Mouse (Mus musculus) frontal cortex, postnatal 25 days (tissue): ENCODE data around the gene Tnfrsf13c.

ENCODE experiments used
- DNase-seq, 2 experiments: peaks; one replicate each; pipeline ENCODE4 v3.0.0; 2022; ENCODE audit warnings: low spot score in 2 of 2

The Tnfrsf13c gene

DNA sequence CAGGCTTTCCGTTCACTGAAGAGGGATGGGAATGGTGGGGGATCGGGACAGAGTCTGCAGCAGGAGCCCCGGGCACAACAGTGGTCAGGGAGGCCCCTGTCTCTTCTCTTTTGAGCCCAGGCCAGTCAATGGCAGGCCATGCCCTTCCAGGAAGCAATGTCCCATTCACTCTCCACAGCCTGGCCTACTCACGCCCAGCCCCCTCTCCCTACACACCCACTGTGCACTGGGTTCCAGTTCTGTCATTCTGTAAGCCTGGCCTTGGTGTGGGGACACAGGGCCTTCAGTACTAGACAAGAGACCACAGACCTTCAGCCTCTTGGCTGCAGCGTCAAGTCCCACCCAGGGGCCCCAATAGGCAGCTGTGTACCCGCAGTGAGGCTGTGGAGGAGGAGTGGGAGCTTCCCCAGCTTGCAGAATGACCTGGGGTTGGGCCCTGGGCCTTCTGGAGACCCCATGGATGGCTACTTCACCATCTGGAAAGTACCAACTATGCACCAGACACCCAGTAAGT lies 6.0 kb upstream of the Tnfrsf13c start:
- no peak for DNase-seq

DNA sequence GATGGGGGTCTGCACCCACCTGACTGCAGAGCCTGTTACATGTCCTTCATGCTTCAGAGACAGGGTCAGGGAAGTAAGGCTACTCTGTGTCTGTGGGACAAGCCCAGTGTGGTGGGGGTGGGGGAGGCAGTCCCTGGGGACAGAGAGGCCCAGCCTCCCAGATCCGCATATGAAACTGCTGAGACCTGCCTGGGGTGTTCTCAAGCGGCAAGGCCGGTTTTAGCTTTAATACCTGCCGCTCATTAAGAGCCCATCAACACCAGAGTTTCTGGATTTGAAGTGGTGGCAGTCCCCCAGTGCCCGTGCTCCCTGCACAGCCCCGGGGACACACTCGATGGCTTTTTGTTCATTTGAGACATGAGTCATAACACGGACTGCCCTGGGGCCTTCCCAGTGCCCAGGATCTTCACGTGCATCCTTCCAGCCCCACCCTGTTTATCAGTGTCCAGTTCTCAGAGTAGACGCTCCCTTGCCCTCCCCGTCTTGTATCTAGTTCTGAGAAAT lies 5.4 kb upstream of the Tnfrsf13c start:
- no peak for DNase-seq

DNA sequence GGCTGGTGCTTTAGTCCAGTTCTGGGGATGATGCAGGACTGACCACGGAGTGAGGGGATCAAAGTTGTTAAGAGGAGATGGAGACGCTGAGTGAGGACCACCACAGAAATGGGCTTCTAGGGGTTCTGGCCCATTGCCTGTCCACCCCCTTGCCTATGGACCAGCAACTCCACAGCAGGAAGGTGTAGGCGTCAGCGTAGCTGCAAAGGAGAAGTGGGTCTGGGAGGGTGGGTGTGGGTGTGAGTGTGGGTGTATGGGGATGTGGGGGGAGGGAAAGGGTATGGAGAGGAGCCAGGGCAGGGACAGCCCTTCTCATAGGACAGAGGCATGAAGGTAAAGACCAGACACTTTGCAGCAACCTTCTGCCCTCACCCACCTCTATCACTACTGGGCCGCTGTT lies 1.6 kb upstream of the Tnfrsf13c start:
- no peak for DNase-seq

DNA sequence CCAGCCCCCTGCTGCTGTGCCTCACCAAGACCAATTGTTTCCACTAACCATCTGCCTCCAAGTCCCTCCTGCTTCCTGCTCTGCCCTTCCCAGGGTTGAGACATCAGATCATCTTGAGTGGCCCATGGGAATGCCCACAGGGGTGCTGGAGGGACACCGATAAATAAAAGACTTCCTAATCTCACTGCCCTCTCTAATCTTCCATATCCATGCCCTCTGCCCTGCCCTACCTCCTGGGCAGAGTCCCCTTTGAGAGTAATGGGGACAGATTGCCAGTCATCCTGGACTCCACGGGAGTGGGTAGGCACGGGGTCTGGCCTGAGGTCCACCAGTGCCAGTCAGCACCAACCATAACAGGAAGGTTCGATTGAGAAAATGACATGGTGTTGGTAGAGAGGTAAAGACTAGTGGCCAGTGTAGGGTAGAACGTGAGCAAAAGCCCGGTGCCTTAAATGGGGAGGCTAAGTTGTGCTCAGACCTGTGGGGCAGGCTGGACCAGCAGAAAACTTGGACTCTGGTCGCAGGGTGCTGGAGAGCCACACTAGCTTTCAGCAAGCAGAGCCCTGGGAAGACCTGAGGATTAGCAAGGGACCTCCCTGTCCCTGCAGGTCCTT lies 540 bp upstream of the Tnfrsf13c start:
- no peak for DNase-seq

DNA sequence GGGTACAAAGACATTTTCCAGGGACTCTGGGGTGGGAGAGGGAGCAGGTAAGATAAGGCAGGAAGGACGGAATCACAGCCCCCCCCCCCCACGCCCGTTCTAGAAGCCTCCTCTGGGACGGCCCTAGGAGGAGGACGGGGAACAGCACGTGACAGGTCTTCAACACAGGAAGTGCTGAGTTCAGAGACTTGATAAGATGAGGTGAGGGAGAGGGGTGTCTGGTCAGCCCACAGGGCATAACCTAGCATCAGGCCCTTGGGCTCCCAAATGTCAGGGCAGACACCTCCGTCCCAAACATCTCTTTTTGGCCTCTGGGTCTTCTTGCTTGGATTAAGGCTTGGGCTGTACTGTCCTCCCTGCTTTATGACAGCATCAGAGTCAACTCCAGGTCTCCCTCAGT lies 918 bp downstream of the Tnfrsf13c start:
- DNase-seq, result no peak

DNA sequence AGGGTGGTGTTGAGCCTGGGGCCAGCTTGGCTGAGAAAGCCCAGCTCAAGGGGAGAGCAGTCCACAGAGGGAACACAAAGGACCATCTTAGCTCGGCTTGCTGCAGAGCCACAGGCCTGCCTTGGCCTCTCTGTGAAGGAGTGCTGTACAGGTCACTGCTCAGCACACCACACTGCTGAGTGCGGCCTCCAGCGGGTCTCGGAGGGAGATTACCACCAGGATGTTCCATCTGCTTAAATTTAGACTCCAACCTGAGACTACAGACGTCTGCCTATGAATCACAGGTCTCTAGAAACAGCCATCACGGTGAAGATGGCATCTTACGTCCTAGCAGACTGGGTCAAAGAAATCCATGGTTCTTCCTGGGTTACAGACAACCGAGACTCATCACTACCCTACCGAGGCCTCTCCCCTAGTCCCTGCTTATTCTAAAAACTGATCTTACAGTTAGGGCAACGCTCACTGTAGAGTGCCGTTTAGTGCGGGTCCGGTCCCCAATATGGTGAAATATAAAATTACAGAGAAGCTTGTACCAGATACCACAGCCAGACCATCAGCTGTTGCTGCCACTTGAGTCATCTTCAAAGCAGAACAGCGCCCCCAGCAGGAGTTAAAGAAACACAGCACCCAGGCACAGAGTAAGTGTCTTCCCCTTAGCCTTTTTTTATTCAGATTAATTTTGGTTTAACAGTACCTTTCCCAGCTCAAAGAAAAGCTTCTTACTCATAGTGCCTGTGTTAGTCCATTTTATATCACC lies 2.9 kb downstream of the Tnfrsf13c start:
- DNase-seq, result no peak

DNA sequence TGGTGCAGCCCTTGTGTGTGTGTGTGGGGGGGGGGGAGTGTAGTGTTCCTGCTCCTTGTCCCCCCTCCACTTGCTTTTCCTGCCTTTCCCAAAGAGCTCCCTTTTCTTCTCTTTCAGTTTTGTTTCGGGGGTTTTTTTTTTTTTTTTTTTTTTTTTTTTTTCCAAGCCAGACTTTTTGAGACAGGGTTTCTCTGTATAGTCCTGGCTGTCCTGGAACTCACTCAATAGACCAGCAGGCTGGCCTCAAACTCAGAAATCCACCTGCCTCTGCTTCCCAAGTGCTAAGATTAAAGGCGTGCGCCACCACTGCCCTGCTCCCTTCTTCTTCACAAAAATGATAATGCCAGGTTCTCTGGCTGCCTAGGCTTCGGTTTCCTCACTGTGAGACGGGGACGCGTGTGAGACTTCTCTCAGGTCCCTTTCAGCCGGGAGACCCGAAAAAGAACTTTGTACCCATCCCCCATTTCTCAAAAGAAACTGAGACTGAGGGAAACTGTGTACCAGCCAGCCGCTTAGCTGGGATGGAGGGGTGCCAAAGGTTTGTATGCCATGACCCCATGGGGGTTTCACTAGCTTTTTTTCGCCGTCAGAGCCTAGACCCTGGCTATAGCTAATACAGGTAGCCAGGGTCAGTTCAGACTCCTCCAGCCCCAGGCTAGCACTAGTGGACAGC lies 4.0 kb downstream of the Tnfrsf13c start:
- DNase-seq, result no peak

DNA sequence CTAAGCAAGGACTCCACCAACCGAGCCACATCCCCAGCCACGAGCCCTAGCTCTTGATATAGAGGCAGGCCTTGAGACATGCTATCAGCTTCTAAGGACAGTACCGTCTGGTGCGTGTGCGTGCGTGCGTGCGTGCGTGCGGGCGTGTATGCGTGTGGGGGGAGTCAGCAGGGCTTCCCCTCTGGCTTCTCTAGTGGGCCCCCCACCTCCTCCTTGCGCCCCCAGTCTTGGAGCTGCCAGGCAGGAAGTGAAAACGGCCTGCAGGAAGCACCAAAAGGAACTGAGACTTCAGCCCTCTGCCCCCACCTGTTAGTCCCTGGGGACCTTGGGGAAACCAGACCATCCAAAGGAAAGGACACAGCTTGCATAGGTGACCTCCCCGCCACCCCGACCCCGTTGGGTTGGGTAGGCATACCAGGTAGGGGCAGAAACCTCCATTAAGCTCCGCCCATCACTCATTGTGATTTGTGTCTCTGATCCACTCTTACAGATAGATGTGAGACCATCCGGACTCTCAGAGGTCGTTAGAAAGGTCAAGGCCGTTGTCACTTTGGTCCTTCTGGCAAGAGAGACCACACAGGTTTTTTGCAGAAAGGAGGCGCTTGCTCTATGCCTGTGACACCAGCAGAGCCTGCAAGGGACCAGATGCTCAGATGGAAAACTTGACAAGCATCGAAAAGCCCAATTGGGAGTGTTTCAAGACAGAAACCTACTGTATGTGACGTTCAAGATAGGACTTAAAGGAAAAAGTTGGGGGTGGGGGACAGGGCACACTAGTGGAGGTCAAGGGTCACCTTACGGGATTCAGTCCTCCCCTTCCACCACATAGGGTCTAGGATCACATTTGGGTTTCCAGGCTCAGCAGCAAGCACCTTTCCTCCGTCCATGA lies 5.1 kb downstream of the Tnfrsf13c start:
- no peak for DNase-seq

DNA sequence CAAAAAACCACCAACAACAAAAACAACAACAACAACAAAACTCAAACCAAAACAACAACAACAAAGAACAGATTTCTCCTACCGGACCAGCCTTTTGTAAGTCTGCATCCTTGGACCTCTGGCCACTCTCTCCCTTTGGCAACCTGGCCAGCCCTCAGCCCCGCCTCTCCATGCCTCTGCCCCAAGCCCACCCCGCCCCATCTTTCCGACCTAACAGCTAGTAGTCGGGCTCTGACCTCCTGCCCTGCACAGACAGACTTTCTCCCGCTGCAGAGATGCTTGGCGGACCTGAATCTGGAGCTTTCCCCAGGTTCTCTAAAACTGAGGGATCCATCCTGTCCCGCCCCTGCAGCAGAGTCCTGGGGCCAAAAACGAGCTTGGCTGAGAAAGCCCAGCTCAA lies 6.2 kb downstream of the Tnfrsf13c start:
- DNase-seq, result no peak

DNA sequence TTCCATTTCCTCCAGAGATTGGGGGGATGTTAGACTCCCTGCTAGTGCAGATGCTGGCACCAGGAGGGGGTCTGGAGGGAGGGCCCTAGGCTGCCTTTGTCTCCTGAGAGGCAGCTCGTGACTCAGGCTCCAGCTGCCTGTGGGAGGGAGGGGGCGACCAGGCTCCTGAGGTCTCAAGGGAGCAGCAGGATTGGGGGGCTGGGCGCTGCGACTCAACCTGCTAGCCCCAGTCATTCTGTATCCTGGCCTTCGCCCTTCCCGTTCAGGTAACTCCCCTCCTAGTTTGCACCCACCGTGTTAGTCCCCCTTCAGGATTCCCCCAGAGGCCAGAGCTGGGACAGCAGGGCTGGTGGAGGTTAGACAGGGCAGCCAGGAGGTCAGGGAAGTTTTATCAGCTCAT lies 7.1 kb downstream of the Tnfrsf13c start:
- no peak for DNase-seq

DNA sequence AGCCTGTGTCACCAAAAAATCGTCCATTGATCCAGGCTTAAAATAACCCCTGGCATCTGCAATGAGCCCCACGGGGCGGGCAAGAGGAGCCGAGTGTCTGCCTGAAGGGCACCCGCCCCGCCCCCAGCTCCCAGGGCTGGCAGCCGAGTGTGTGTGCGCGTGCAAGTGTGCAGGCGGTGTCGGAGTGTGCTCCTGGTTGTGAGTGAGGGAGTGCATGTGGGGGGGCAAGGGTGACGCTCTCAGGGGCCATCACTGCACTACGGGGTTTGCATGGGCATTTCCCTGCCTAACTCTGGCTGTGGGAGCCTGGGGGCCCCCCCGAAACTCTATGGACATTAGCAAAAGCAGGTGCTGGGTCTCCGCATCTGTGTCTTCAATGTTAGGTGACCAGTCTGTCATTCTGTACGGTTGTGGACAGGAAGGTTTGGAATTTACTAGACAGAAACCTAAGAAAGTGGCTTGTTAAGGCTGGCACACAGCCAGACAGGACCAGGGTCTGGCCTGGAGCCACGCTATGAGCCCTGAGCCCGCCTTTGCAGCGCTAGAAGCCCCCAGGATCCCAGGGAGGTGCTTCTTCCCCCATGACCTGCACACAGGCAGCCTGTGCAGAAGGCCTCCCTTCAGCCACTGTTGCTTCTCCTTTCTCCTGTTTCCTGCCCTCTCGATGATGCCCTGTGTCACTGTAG lies 7.9 kb downstream of the Tnfrsf13c start:
- no peak for DNase-seq

DNA sequence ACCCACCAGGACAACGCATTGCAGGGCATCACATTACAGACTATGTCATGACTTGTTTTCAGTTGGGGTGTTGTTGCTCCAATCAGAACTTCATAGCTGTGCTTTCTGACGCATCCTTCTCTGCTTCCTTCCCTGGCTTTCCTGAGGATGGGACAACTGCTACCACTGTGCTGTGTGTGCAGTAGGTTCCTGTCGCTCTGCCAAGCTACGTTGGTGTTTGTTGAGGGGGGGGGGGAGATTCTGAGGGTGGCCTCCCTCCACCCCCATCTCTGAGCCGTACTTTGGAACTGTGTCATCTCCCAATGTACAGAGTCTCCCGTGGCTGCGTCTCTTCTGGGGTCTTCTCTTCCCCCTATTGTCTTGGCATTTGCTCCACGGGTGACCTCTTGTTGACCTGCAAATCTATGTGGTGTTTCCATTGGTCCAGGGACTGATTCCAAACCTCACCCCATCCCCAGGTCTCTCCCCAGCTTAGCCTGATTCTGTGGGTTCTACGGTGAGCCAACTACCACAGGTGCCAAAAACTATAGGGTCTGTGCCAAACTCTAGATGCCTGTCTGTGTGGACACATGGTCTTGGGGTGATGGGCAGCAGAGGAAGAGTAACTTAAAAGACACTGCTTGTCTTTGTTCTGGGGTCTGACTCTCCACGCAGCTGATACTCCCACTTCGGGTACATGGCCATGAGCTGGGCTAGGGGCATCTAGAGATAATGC lies 8.7 kb downstream of the Tnfrsf13c start:
- no peak for DNase-seq

DNA sequence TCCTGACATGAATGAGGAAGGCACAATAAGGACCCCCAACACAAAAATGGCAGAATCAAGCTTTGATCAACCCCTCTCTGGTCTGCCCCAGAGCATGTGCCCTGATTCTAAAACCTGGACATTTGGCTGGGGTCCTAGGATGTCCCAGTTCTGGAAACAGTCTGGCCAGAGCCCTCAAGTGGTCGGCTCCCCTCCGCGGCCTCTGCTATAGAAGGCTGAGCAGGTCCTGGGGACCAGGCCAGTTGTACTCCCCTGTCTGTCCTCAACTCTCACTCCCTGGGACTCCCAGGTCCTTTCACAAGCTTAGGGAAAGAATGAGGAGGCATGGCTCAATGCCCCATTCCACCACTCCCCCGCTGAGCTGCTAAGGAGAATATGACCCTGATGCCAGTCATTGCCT lies 10.9 kb downstream of the Tnfrsf13c start:
- DNase-seq, result no peak

DNA sequence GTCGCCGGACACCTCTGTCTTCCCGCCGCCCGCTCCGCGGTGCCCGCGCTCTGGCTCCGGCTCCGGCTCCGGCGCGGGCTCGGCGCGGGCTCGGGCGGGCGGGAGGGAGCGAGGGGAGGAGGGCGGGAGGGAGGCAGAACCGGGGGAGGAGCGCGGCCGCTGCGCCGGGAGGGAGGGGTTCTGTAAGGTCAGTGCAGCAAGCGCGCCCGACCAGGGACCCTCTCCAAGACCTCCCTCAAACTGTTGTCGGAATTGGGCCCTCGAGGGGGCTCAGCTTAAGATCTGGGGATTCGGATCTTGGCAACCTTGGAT lies 11.5 kb downstream of the Tnfrsf13c start, which contains the start of gene Shisa8:
Shisa8 (minus strand) TSS at position 64 of the 312 bp plus-strand sequence.
- DNase-seq, result no peak

DNA sequence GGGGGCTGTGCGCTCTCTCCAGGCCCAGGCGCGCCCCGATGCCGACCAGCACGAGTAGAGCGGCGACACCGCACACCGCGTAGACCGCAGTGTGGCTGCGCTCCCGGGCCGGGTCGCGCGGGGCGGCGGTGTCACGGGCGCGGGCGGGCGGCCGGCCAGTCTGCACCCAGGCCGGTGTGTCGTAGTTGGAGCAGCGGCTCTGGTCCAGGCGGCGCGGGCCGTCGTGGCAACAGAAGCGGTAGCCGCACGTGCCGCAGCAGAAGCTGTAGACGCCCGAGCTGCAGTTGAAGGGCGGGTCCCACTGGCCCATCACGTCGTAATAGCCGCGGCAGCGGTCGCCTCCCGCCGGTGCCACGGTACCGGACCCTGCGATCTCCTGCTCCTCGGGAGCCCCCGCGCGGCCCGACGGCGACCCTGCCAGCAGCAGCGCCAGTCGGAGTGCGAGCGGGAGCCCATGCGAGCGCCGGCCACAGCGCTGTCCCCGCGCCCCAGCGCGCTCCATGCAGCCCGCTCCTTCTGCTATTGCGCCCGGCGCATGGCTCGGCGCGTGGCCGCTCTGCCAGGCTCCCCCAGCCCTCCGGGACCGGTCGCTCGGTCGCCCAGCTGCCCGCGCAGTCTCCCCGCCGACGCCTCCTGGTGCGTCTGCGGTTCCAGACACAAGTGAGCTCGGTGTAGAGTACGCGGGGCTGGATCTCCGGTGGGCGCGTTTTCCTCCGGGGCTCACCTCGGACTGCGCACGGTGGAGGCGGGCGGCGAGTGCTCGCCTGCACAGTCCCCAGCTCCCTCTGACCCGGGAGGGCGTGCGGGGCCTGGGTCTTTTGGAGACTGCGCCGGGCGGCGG lies 12.0 kb downstream of the Tnfrsf13c start:
- no peak for DNase-seq

DNA sequence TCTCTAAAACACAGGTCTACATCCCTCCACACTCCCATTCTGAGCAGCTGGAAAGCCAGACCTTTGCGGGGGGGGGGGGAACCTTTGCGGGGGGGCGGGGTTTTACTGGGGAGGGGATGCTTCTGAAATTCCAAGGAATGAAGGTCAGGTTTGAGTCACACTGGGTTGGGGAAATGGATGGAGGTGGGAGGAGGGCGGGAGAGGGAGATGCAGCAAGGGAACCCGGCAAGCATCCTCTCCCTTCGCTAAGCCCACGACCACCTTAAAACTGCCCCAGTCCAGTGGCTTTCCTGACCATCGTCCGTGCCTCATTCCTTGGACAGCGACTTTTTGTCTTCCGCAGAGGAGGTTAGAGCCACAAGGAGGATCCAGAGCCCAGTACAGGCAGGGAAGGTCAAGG lies 12.9 kb downstream of the Tnfrsf13c start:
- DNase-seq, result no peak

DNA sequence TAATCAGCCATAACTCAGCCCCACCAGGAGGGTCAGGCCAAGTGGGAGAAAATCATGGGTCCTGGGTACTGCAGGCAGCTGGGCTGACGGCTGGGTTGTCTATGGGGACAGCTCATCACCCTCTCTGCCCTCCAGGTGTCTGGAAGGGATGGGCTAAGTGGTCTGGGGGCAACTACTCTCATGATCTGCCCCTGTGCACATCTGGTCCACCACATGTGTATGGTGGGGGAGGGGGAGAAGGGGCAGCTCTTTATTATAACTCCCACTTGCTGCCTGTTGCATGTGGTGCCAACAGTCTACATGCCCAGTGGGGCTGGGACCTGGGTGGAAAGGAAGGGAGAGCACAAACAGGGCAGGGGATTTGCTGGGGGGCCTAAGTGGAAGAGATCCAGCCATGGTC lies 13.4 kb downstream of the Tnfrsf13c start:
- DNase-seq, result no peak

DNA sequence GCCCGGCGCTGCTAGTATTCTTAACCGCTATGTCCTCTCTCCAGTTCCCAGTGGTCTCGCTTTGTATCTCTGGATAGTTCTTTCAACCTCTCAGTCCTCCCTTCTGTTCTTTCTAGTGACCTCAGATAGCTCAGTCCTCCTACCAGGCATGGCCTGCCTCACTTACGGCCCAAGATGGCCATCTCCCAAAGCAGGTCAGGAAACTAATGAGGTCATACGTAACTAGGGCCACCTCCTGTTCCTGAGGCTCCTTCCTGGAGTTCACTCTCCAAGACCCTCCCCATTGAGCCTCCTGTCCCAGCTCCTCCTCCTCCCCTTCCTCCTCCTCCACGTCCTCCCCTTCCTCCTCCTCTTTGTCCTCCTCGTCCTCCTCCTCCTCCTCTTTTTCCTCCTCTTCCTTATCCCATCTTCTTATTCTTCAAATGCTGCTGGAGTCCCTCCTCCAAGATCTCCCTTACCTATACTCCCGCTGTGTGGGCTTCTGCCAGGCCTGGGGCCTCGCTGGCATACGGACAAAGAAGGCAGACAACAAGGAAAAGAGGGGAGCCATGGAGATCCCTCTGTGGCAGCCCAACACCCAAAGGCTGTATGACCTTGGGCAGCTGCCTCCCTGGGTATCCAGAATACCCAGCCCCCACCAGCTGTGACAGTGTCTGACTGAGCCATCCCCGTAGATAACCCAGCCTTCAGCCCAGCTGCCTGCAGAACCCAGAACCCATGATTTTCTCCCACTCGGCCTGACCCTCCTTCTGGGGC lies 14.7 kb downstream of the Tnfrsf13c start:
- DNase-seq, result no peak

DNA sequence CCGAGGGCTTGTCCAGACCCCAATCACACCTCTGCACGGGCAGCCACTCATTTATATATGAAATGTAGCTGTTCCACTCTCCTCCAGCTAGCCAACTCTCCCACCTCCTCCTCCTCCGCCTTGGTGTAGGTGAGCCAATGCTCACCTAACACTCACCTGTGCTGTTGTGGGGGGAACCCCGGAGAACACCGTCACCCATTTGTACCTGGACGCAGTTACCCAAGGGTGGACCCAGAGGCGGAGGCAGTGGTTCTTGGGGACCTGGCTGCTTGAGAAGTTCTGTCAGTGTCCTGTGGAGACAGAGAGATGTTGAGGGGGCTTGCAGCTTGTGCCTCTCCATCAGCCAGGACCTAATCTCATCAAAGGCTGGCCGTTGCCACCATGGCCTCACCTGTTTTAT lies 15.9 kb downstream of the Tnfrsf13c start:
- no peak for DNase-seq
